Comparison of ENCODE assay signal across 8 mouse cellular contexts in genomic region chr11:96076221-96077105, GRCm38 (mm10). TPM values are rescaled to one million over a fixed set of nuclear protein-coding genes. Genes with fewer than 3 reads are reported as not detected.
DNase-seq lines count a peak whose midpoint lies in the region; ATAC-seq and TF ChIP-seq lines count a peak whose summit lies in the region.

No protein-coding gene starts in this region.

- H3K9ac ChIP-seq in heart, embryonic 12.5 days = no peak overlapping the region
- H3K9ac ChIP-seq in midbrain, embryonic 12.5 days (replicated peaks) = no peak overlapping the region; the same call in 1 of the 2 replicates

- no peak for DNase-seq in heart, postnatal 36 days
- no peak for DNase-seq in G1E (ENCODE audit: low spot score)
- no peak for DNase-seq in hindbrain, embryonic 10.5 days (ENCODE audit: low spot score)
- no peak for DNase-seq in left cerebral cortex, postnatal 36 days (ENCODE audit: low spot score in 2 of 2)
- DNase-seq in embryo, embryonic 10 days (ENCODE audit: low spot score) = no peak
- no peak for DNase-seq in B cell, adult 2 months

- peaks cover 22% of the 10 kb centered on the region for H3K4me1 ChIP-seq in heart, embryonic 12.5 days (replicated peaks)
- H3K4me1 ChIP-seq in G1E (ENCODE audit: insufficient read depth, low read depth, low read length) = peaks cover 39% of the 10 kb centered on the region
- H3K4me1 ChIP-seq in hindbrain, embryonic 10.5 days (replicated peaks) = peaks cover 23% of the 10 kb centered on the region
- H3K4me1 ChIP-seq in midbrain, embryonic 12.5 days = peaks cover 11% of the 10 kb centered on the region

- H3K9me3 ChIP-seq in heart, embryonic 12.5 days (replicated peaks) = no peaks in the 10 kb centered on the region
- no peaks in the 10 kb centered on the region for H3K9me3 ChIP-seq in G1E (replicated peaks)
- H3K9me3 ChIP-seq in hindbrain, embryonic 10.5 days = no peaks in the 10 kb centered on the region
- H3K9me3 ChIP-seq in midbrain, embryonic 12.5 days = no peaks in the 10 kb centered on the region

- ATAC-seq in heart, embryonic 12.5 days (ENCODE audit: insufficient number of reproducible peaks, low FRiP score) = no peak
- ATAC-seq in G1E (ENCODE audit: extremely low read depth, insufficient number of reproducible peaks, low FRiP score, poor library complexity, severe bottlenecking) = no peak
- no peak for ATAC-seq in midbrain, embryonic 12.5 days (ENCODE audit: low FRiP score, low read depth)

- intact Hi-C loops in heart, postnatal 36 days (cut with DNase I) = loop anchor here (5.0 kb wide), 1 partner anchor 44 kb away; the partner anchor contains the start of gene Snf8
- intact Hi-C loops in left cerebral cortex, postnatal 36 days (cut with DNase I) = loop anchor here (5.0 kb wide), 2 partner anchors 44 to 254 kb away; partner anchors contain the start of genes Phospho1 and Snf8

- peak overlapping the region; percentile 55 for H3K27ac ChIP-seq in heart, embryonic 12.5 days (ENCODE audit: poor library complexity, severe bottlenecking)
- H3K27ac ChIP-seq in hindbrain, embryonic 10.5 days = peak overlapping the region; percentile 86
- peak overlapping the region; percentile 60 for H3K27ac ChIP-seq in midbrain, embryonic 12.5 days (replicated peaks)

- H3K36me3 ChIP-seq in heart, embryonic 12.5 days = peaks cover 17% of the 10 kb centered on the region
- peaks cover 25% of the 10 kb centered on the region for H3K36me3 ChIP-seq in G1E (replicated peaks)
- H3K36me3 ChIP-seq in hindbrain, embryonic 10.5 days = peaks cover 17% of the 10 kb centered on the region
- peaks cover 16% of the 10 kb centered on the region for H3K36me3 ChIP-seq in midbrain, embryonic 12.5 days

- no peaks in the 10 kb centered on the region for H3K27me3 ChIP-seq in heart, embryonic 12.5 days (replicated peaks)
- H3K27me3 ChIP-seq in G1E (ENCODE audit: insufficient read depth, low read length) = peaks cover 3% of the 10 kb centered on the region; the same call in 1 of the 2 replicates
- H3K27me3 ChIP-seq in hindbrain, embryonic 10.5 days (ENCODE audit: insufficient read depth, poor library complexity, severe bottlenecking) = no peaks in the 10 kb centered on the region
- no peaks in the 10 kb centered on the region for H3K27me3 ChIP-seq in midbrain, embryonic 12.5 days

- 63% methylated on average over 13 of the region's 13 CpGs for WGBS in heart, embryonic 12.5 days
- WGBS in hindbrain, embryonic 10.5 days = 71% methylated on average over 13 of the region's 13 CpGs
- 70% methylated on average over 13 of the region's 13 CpGs for WGBS in midbrain, embryonic 12.5 days

- peak overlapping the region; percentile 36 for H3K4me3 ChIP-seq in heart, embryonic 12.5 days
- peak overlapping the region; percentile 90; the same call in 1 of the 2 replicates for H3K4me3 ChIP-seq in G1E (ENCODE audit: low read depth, low read length)
- H3K4me3 ChIP-seq in hindbrain, embryonic 10.5 days = peak overlapping the region; percentile 79
- peak overlapping the region; percentile 85 for H3K4me3 ChIP-seq in midbrain, embryonic 12.5 days

- no peak for TF ChIP-seq CTCF in G1E (IDR thresholded peaks at IDR 0.05; ENCODE audit: low read depth, low read length)

- H3K4me2 ChIP-seq in heart, embryonic 12.5 days = peak overlapping the region; percentile 61
- peak overlapping the region; percentile 45 for H3K4me2 ChIP-seq in midbrain, embryonic 12.5 days (replicated peaks)

RNA-seq across cellular contexts. Expression of gene Atp5g1, which starts 1.0 kb away (rescaled TPM):
- 1,401 and 1,405 TPM in 2 replicates for polyA plus RNA-seq in heart, embryonic 12.5 days (2016; fragmentation: Nextera tagmentation; extraction: Ambion mirVana)
- 1,000 to 10,000 TPM; 3,285 to 3,604 TPM for total RNA-seq in heart, postnatal 36 days (2021)
- total RNA-seq in G1E (2014; fragmentation: Nextera tagmentation) (304 and 320 TPM in 2 replicates), G1E (2017) (108 and 129 TPM in 2 replicates)
- 196 and 385 TPM in 2 replicates for polyA plus RNA-seq in G1E (2012)
- polyA plus RNA-seq in hindbrain, embryonic 10.5 days (2016; fragmentation: Nextera tagmentation; extraction: Ambion mirVana) = 582 and 586 TPM in 2 replicates
- 364 and 367 TPM in 2 replicates for polyA plus RNA-seq in midbrain, embryonic 12.5 days (2016; fragmentation: Nextera tagmentation; extraction: Ambion mirVana)
- 100 to 1,000 TPM; 349 to 383 TPM for total RNA-seq in left cerebral cortex, postnatal 36 days (2021)

RNA-seq across cellular contexts. Expression of gene Ube2z, which starts 11.3 kb away (rescaled TPM):
- polyA plus RNA-seq in heart, embryonic 12.5 days (2016; fragmentation: Nextera tagmentation; extraction: Ambion mirVana) = 42.5 and 43.5 TPM in 2 replicates
- total RNA-seq in heart, postnatal 36 days (2021) = 10 to 100 TPM; 30.7 to 32.1 TPM
- total RNA-seq in G1E (2014; fragmentation: Nextera tagmentation) (35.6 and 38.5 TPM in 2 replicates), G1E (2017) (34.6 and 35.8 TPM in 2 replicates)
- 25.8 and 31.9 TPM in 2 replicates for polyA plus RNA-seq in G1E (2012)
- 28.6 and 28.7 TPM in 2 replicates for polyA plus RNA-seq in hindbrain, embryonic 10.5 days (2016; fragmentation: Nextera tagmentation; extraction: Ambion mirVana)
- polyA plus RNA-seq in midbrain, embryonic 12.5 days (2016; fragmentation: Nextera tagmentation; extraction: Ambion mirVana) = 36.1 and 42.1 TPM in 2 replicates
- 10 to 100 TPM; 55.4 to 56.7 TPM for total RNA-seq in left cerebral cortex, postnatal 36 days (2021)

RNA-seq across cellular contexts. Expression of gene Calcoco2, which starts 35.3 kb away (rescaled TPM):
- not detected in 2 replicates for polyA plus RNA-seq in heart, embryonic 12.5 days (2016; fragmentation: Nextera tagmentation; extraction: Ambion mirVana)
- total RNA-seq in heart, postnatal 36 days (2021) = not detected
- total RNA-seq in G1E (2014; fragmentation: Nextera tagmentation) (not detected in 2 replicates), G1E (2017) (not detected in 2 replicates)
- polyA plus RNA-seq in G1E (2012) = not detected in 2 replicates
- polyA plus RNA-seq in hindbrain, embryonic 10.5 days (2016; fragmentation: Nextera tagmentation; extraction: Ambion mirVana) = not detected in 2 replicates
- not detected in 2 replicates for polyA plus RNA-seq in midbrain, embryonic 12.5 days (2016; fragmentation: Nextera tagmentation; extraction: Ambion mirVana)
- total RNA-seq in left cerebral cortex, postnatal 36 days (2021) = not detected

RNA-seq across cellular contexts. Expression of gene Snf8, which starts 41.8 kb away (rescaled TPM):
- 76.0 and 78.9 TPM in 2 replicates for polyA plus RNA-seq in heart, embryonic 12.5 days (2016; fragmentation: Nextera tagmentation; extraction: Ambion mirVana)
- 10 to 100 TPM; 44.1 to 46.2 TPM for total RNA-seq in heart, postnatal 36 days (2021)
- total RNA-seq in G1E (2014; fragmentation: Nextera tagmentation) (38.7 and 48.4 TPM in 2 replicates), G1E (2017) (58.4 and 62.3 TPM in 2 replicates)
- polyA plus RNA-seq in G1E (2012) = 154 and 196 TPM in 2 replicates
- 118 and 126 TPM in 2 replicates for polyA plus RNA-seq in hindbrain, embryonic 10.5 days (2016; fragmentation: Nextera tagmentation; extraction: Ambion mirVana)
- 111 and 126 TPM in 2 replicates for polyA plus RNA-seq in midbrain, embryonic 12.5 days (2016; fragmentation: Nextera tagmentation; extraction: Ambion mirVana)
- total RNA-seq in left cerebral cortex, postnatal 36 days (2021) = 100 to 1,000 TPM in 1 of 2 experiments, 10 to 100 TPM in 1; 99.2 to 113 TPM

RNA-seq across cellular contexts. Expression of gene Gip, which starts 52.1 kb away (rescaled TPM):
- polyA plus RNA-seq in heart, embryonic 12.5 days (2016; fragmentation: Nextera tagmentation; extraction: Ambion mirVana) = not detected in 2 replicates
- not detected for total RNA-seq in heart, postnatal 36 days (2021)
- total RNA-seq in G1E (2014; fragmentation: Nextera tagmentation) = not detected in 2 replicates
- 0.76 TPM in 1 of 2 replicates, not detected in the other for total RNA-seq in G1E (2017)
- not detected in 2 replicates for polyA plus RNA-seq in G1E (2012)
- not detected in 2 replicates for polyA plus RNA-seq in hindbrain, embryonic 10.5 days (2016; fragmentation: Nextera tagmentation; extraction: Ambion mirVana)
- not detected in 2 replicates for polyA plus RNA-seq in midbrain, embryonic 12.5 days (2016; fragmentation: Nextera tagmentation; extraction: Ambion mirVana)
- not detected for total RNA-seq in left cerebral cortex, postnatal 36 days (2021)

Comparison
In these comparisons a context has a peak if more than half of its experiments do, and no peak if none do; other contexts are left out.
1. H3K4me3 ChIP-seq: peak in every context shown above with its lines; median percentile 90 in G1E; 85 in midbrain, embryonic 12.5 days; 79 in hindbrain, embryonic 10.5 days; 36 in heart, embryonic 12.5 days.